Mouse (Mus musculus) hindbrain, postnatal 0 days (tissue): Measurements from ENCODE around the gene Smyd3. TPM values are rescaled to one million over a fixed set of nuclear protein-coding genes. Genes with fewer than 3 reads are reported as not detected.

Experiments used
- ATAC-seq: fragments of 200-750 bp; cut with Nextera tagmentation; 2 replicates; pipeline ENCODE4 v1.8.0; 2017; ENCODE audit warnings: mild to moderate bottlenecking, moderate TSS enrichment, moderate library complexity
- DNase-seq: peaks from one replicate; pipeline ENCODE4 v3.0.0-alpha.2; 2015; ENCODE audit warnings: low spot score
- H3K27ac ChIP-seq: fragments of 300-500 bp; sonication (generic); 2 replicates; pipeline ENCODE4 v1.5.1; 2014; ENCODE audit warnings: mild to moderate bottlenecking
- H3K27me3 ChIP-seq: fragments of 300-500 bp; sonication (generic); 2 replicates; pipeline ENCODE4 v1.6.1; 2014; ENCODE audit warnings: low read length, mixed read lengths; ENCODE audit not compliant: insufficient read depth
- H3K36me3 ChIP-seq: fragments of 300-500 bp; sonication (generic); 2 replicates; pipeline ENCODE4 v1.6.1; 2014; ENCODE audit warnings: low read length, mixed read lengths; ENCODE audit not compliant: insufficient read depth
- H3K4me1 ChIP-seq: fragments of 300-500 bp; sonication (generic); 2 replicates; pipeline ENCODE4 v1.6.1; 2014; ENCODE audit warnings: antibody characterized with exemption, low read length, mixed read lengths; ENCODE audit not compliant: insufficient read depth
- H3K4me2 ChIP-seq: fragments of 300-500 bp; sonication (generic); 2 replicates; pipeline ENCODE4 v1.6.1; 2014; ENCODE audit warnings: low read depth, mild to moderate bottlenecking, low read length, moderate library complexity, mixed read lengths
- H3K4me3 ChIP-seq: fragments of 300-500 bp; sonication (generic); 2 replicates; pipeline ENCODE4 v1.5.1; 2014; ENCODE audit warnings: low read length
- H3K9ac ChIP-seq: fragments of 300-500 bp; sonication (generic); replicated peaks from 2 replicates; pipeline ENCODE4 v1.6.1; 2014; ENCODE audit warnings: mild to moderate bottlenecking, low read length, moderate library complexity, mixed read lengths
- H3K9me3 ChIP-seq: fragments of 300-500 bp; sonication (generic); 2 replicates; pipeline ENCODE4 v1.6.1; 2016; ENCODE audit warnings: low read length, mixed read lengths
- CTCF ChIP-seq: IDR thresholded peaks from 2 replicates; pipeline ENCODE4 v1.5.1; 2016; ENCODE audit warnings: antibody characterized with exemption, control low read depth, low read depth
- WGBS: fragments of 180-500 bp; shearing (Covaris S2); extraction: QIAGEN DNeasy Blood & Tissue Kit; methylation state at CpG from one replicate; pipeline ENCODE4 v1.1.7; 2014; 5-methylcytosine and 5-hydroxymethylcytosine counted together
- polyA plus RNA-seq: library from polyadenylated mRNA; unstranded; fragments of >200 nt; fragmentation: Nextera tagmentation; extraction: Ambion mirVana; gene quantifications from 2 replicates; pipeline ENCODE4 v1.2.1, GENCODE M21; 2015
- total RNA-seq: library from RNA; depleted of rRNA; stranded (reverse); fragments of >200 nt; gene quantifications from 2 replicates; pipeline ENCODE4 v1.2.3, GENCODE M21; 2014

The Smyd3 gene
- total and polyA plus RNA-seq, 2 experiments from 2014 or later: 15.4 to 26.1 TPM

- no peaks in the 10 kb centered on the region for H3K4me1 ChIP-seq
- H3K9me3 ChIP-seq: no peaks in the 10 kb centered on the region
- H3K9ac ChIP-seq: no peak overlapping the region
- ATAC-seq (no peak), DNase-seq (no peak)
- no peaks in the 10 kb centered on the region for H3K36me3 ChIP-seq
- no peak for TF ChIP-seq CTCF
- H3K27me3 ChIP-seq: no peaks in the 10 kb centered on the region
- no peak overlapping the region for H3K4me2 ChIP-seq
- no peak overlapping the region for H3K4me3 ChIP-seq
- H3K27ac ChIP-seq: no peak overlapping the region
- WGBS: 84% methylated on average over 11 of the region's 11 CpGs
These were observed 261.9 kb downstream of the Smyd3 start for GRCm38 (mm10) chr1:179255826-179256512.

GRCm38 (mm10) chr1:179254531-179254930 lies 263.3 kb downstream of the Smyd3 start:
- H3K27me3 ChIP-seq: no peaks in the 10 kb centered on the region
- ATAC-seq (no peak), DNase-seq (no peak)
- H3K9me3 ChIP-seq: no peaks in the 10 kb centered on the region
- H3K4me1 ChIP-seq: no peaks in the 10 kb centered on the region
- no peak for TF ChIP-seq CTCF
- WGBS: 26% methylated on average over 3 of the region's 3 CpGs
- no peaks in the 10 kb centered on the region for H3K36me3 ChIP-seq
- no peak overlapping the region for H3K4me2 ChIP-seq
- no peak overlapping the region for H3K27ac ChIP-seq
- H3K4me3 ChIP-seq: no peak overlapping the region
- H3K9ac ChIP-seq: no peak overlapping the region

GRCm38 (mm10) chr1:179252611-179253010 lies 265.2 kb downstream of the Smyd3 start:
- no peak overlapping the region for H3K4me2 ChIP-seq
- WGBS: 61% methylated on average over 4 of the region's 4 CpGs
- H3K9me3 ChIP-seq: no peaks in the 10 kb centered on the region
- ATAC-seq (no peak), DNase-seq (no peak)
- H3K4me3 ChIP-seq: no peak overlapping the region
- H3K27me3 ChIP-seq: no peaks in the 10 kb centered on the region
- H3K27ac ChIP-seq: no peak overlapping the region
- no peaks in the 10 kb centered on the region for H3K4me1 ChIP-seq
- H3K36me3 ChIP-seq: no peaks in the 10 kb centered on the region
- TF ChIP-seq CTCF: no peak
- no peak overlapping the region for H3K9ac ChIP-seq

GRCm38 (mm10) chr1:179250388-179250787 lies 267.5 kb downstream of the Smyd3 start:
- no peak for DNase-seq
- no peak overlapping the region for H3K4me3 ChIP-seq
- WGBS: 84% methylated on average over 3 of the region's 3 CpGs
- TF ChIP-seq CTCF: no peak
- no peak overlapping the region for H3K27ac ChIP-seq
- no peak overlapping the region for H3K9ac ChIP-seq
- no peaks in the 10 kb centered on the region for H3K9me3 ChIP-seq
- no peak overlapping the region for H3K4me2 ChIP-seq
- no peaks in the 10 kb centered on the region for H3K27me3 ChIP-seq
- H3K4me1 ChIP-seq: no peaks in the 10 kb centered on the region
- H3K36me3 ChIP-seq: no peaks in the 10 kb centered on the region
- ATAC-seq: no peak

GRCm38 (mm10) chr1:179243554-179243953 lies 274.3 kb downstream of the Smyd3 start:
- H3K27me3 ChIP-seq: no peaks in the 10 kb centered on the region
- no peak for TF ChIP-seq CTCF

GRCm38 (mm10) chr1:179240663-179241279 lies 277.1 kb downstream of the Smyd3 start:
- 82% methylated on average over 6 of the region's 6 CpGs for WGBS

More at GRCm38 (mm10) chr1:179243554-179243953, 274.3 kb downstream of the Smyd3 start:
- no peak overlapping the region for H3K27ac ChIP-seq
- no peak for DNase-seq
- H3K9ac ChIP-seq: no peak overlapping the region
- 70% methylated on average over 8 of the region's 8 CpGs for WGBS
- ATAC-seq: no peak
- no peaks in the 10 kb centered on the region for H3K9me3 ChIP-seq
- no peaks in the 10 kb centered on the region for H3K4me1 ChIP-seq
- H3K36me3 ChIP-seq: no peaks in the 10 kb centered on the region
- H3K4me2 ChIP-seq: no peak overlapping the region
- H3K4me3 ChIP-seq: no peak overlapping the region

GRCm38 (mm10) chr1:179238639-179239038 lies 279.2 kb downstream of the Smyd3 start:
- Histone ChIP-seq H3K9me3 (no peaks in the 10 kb centered on the region), H3K27ac (no peak overlapping the region), H3K4me3 (no peak overlapping the region), H3K27me3 (no peaks in the 10 kb centered on the region), H3K4me1 (no peaks in the 10 kb centered on the region), H3K9ac (no peak overlapping the region), H3K36me3 (no peaks in the 10 kb centered on the region), H3K4me2 (no peak overlapping the region)
- ATAC-seq (no peak), DNase-seq (no peak)
- no peak for TF ChIP-seq CTCF
- 72% methylated on average over 2 of the region's 2 CpGs for WGBS

More at GRCm38 (mm10) chr1:179240663-179241279, 277.1 kb downstream of the Smyd3 start:
- no peak overlapping the region for H3K4me3 ChIP-seq
- no peaks in the 10 kb centered on the region for H3K27me3 ChIP-seq
- TF ChIP-seq CTCF: no peak
- H3K27ac ChIP-seq: no peak overlapping the region
- ATAC-seq: no peak
- H3K36me3 ChIP-seq: no peaks in the 10 kb centered on the region
- no peak for DNase-seq
- H3K4me1 ChIP-seq: no peaks in the 10 kb centered on the region
- no peak overlapping the region for H3K4me2 ChIP-seq
- no peaks in the 10 kb centered on the region for H3K9me3 ChIP-seq
- H3K9ac ChIP-seq: no peak overlapping the region
